Mouse (Mus musculus) ES-Bruce4 (cell line): ENCODE data around the gene Trim28. TPM values are rescaled to one million over a fixed set of nuclear protein-coding genes. Genes with fewer than 3 reads are reported as not detected.

ENCODE experiments used
- H3K27ac ChIP-seq: 2 replicates; pipeline ENCODE4 v1.5.1; 2012; ENCODE audit warnings: low read length, inconsistent platforms; ENCODE audit not compliant: insufficient read depth
- H3K27me3 ChIP-seq: 2 replicates; pipeline ENCODE4 v1.6.1; 2012; ENCODE audit warnings: mild to moderate bottlenecking, low read length, inconsistent platforms; ENCODE audit not compliant: control insufficient read depth, poor library complexity, insufficient read depth, severe bottlenecking
- H3K36me3 ChIP-seq: 2 replicates; pipeline ENCODE4 v1.6.1; 2012; ENCODE audit warnings: inconsistent platforms, mild to moderate bottlenecking, low read length, moderate library complexity; ENCODE audit not compliant: control insufficient read depth, poor library complexity, insufficient read depth, severe bottlenecking
- H3K4me1 ChIP-seq: one replicate; pipeline ENCODE4 v1.8.1; 2011; ENCODE audit warnings: low read length; ENCODE audit not compliant: control insufficient read depth, insufficient read depth
- H3K4me3 ChIP-seq: 2 replicates; pipeline ENCODE4 v1.5.1; 2011; ENCODE audit warnings: low read depth, mild to moderate bottlenecking, low read length
- H3K9ac ChIP-seq: 2 replicates; pipeline ENCODE4 v1.6.1; 2012; ENCODE audit warnings: low read depth, mild to moderate bottlenecking, inconsistent platforms; ENCODE audit not compliant: poor library complexity, severe bottlenecking
- H3K9me3 ChIP-seq: replicated peaks from 2 replicates; pipeline ENCODE4 v1.6.1; 2012; ENCODE audit warnings: mild to moderate bottlenecking, low read length, inconsistent platforms; ENCODE audit not compliant: control insufficient read depth, poor library complexity, insufficient read depth, severe bottlenecking
- CTCF ChIP-seq: IDR thresholded peaks from one replicate; pipeline ENCODE4 v1.8.1; 2011; ENCODE audit warnings: low read depth, low read length
- EP300 ChIP-seq: IDR thresholded peaks from 2 replicates; pipeline ENCODE4 v1.6.1; 2011; ENCODE audit warnings: low read depth, low read length; ENCODE audit not compliant: insufficient read depth
- POLR2A ChIP-seq: IDR thresholded peaks from one replicate; pipeline ENCODE4 v1.8.1; 2011; ENCODE audit warnings: low read length; ENCODE audit not compliant: insufficient read depth
- polyA plus RNA-seq: library from polyadenylated mRNA; stranded (reverse); fragments of >200 nt; gene quantifications from 2 replicates; pipeline ENCODE4 v1.2.4, GENCODE M21; 2011; ENCODE audit warnings: low read depth; ENCODE audit not compliant: missing spikeins, insufficient read depth, insufficient read length

Gene Trim28
- 1,087 and 1,151 TPM in 2 replicates for polyA plus RNA-seq

DNA sequence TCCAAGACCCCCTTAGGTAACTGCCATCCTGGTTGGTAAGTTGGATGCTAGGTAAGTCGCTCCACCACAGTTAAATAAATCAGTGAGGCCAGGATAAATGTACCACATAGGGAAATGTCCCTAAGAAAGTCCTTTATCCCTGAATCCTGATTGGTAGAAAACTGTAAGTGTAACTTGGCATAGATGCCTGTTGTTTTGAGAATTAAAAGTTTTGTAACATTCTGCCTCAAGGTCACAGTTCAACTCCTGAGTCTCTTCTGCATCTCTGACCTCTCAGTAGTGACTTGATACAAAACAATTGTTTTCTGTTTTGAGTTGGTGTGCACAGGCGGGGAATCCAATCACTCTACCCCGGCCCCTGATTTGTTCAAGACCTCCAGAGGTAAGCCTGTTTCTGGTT lies at the start of gene Trim28:
Gene Trim28 (plus strand): TSS at position 264 of the 400 bp plus-strand sequence.
- no peaks in the 10 kb centered on the region for H3K4me1 ChIP-seq
- no peak within 1 kb of the TSS for H3K27ac ChIP-seq
- no peaks in the 10 kb centered on the region for H3K9me3 ChIP-seq
- H3K36me3 ChIP-seq = no peaks in the 10 kb centered on the region
- no peak within 1 kb of the TSS for H3K9ac ChIP-seq
- no peak for TF ChIP-seq EP300
- no peak for TF ChIP-seq CTCF
- TF ChIP-seq POLR2A = no peak
- H3K4me3 ChIP-seq = no peak within 1 kb of the TSS
- no peaks in the 10 kb centered on the region for H3K27me3 ChIP-seq

DNA sequence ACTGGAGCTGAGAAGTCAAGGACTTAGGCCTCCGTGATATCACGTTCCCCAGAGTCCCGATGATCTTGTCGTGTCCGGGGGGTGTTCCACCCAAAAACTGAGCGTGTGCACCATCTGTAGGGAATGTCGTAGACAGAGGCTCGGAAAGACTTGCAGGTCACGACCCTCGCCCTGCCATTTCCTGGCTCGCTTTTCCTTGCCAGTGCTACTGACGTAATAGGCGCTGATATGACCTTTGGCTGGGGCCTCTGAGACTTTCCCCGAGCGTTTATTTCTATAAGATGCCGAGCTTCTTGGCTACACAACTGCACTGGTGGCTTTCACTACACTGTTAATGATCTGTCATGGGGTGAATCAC lies 49.1 kb upstream of the Trim28 start:
- Histone ChIP-seq H3K27ac (peak overlapping the region; percentile 0), H3K9ac (peak overlapping the region; percentile 44), H3K27me3 (no peaks in the 10 kb centered on the region), H3K4me3 (peak overlapping the region; percentile 74), H3K9me3 (no peaks in the 10 kb centered on the region), H3K36me3 (no peaks in the 10 kb centered on the region), H3K4me1 (no peaks in the 10 kb centered on the region)
- TF ChIP-seq CTCF (no peak), POLR2A (no peak), EP300 (no peak)

DNA sequence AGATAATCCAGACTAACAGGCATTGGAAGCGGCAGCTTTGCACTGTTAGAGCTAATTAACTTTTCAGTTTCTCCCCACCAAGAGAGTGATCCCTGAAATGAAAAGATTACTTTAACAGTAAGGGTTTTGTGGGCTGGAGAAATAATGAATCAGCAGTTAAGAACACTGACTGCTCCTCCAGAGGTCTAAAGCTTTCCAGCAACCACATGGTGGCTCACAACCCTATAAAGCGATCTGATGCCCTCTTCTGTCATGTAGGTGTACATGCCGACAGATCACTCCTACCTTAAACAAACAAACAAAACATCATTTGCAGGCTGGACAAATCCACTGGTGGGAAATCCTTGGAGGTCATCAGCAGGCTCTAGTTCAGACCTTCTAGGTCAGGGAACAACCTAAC lies 44.0 kb upstream of the Trim28 start:
- H3K4me3 ChIP-seq = no peak overlapping the region
- H3K27ac ChIP-seq = no peak overlapping the region
- no peaks in the 10 kb centered on the region for H3K9me3 ChIP-seq
- H3K27me3 ChIP-seq = no peaks in the 10 kb centered on the region
- H3K9ac ChIP-seq = no peak overlapping the region
- no peaks in the 10 kb centered on the region for H3K4me1 ChIP-seq
- no peak for TF ChIP-seq EP300
- TF ChIP-seq CTCF = no peak
- no peak for TF ChIP-seq POLR2A
- H3K36me3 ChIP-seq = no peaks in the 10 kb centered on the region

DNA sequence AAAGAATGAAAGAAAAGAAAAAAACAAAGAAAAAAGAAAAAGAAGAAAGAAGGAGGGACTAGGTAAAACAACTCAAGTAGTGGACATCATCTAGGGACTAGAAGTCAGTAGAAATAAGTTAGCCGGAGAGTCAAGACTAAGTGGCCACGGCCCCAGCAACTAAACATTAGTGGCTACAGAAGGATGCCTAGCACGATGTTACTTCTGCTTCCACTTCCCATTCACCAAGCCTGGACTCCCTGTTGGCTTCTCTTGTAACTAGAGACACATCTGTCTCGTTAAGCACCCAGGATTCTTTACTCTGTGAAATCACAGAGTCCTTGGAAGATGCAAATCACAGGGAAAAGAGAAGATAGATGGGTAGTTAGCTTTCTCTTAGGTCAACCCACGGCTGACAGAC lies 41.4 kb upstream of the Trim28 start:
- H3K27ac ChIP-seq = no peak overlapping the region
- no peaks in the 10 kb centered on the region for H3K4me1 ChIP-seq
- H3K36me3 ChIP-seq = no peaks in the 10 kb centered on the region
- H3K9me3 ChIP-seq = no peaks in the 10 kb centered on the region
- H3K27me3 ChIP-seq = no peaks in the 10 kb centered on the region
- no peak overlapping the region for H3K4me3 ChIP-seq
- no peak overlapping the region for H3K9ac ChIP-seq
- TF ChIP-seq POLR2A (no peak), CTCF (no peak), EP300 (no peak)

DNA sequence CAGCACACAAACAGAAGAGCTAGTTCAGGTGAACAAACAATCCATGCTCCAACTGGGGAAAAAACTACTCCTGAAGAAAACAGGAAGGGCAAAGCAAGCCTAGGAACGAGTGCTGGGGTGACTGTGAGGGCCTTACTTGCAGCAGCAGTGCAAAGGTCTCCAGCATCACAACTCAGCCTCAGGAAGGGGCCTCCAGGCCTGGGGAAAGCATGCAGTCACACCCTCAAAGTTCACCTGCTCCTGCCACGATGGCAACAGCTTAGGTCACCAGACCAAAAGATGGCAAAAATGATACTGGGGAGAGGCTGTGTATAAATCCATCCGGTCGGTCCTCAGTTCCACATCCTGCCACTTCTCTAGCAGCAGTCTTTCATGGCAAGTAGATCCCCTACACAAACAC lies 40.0 kb upstream of the Trim28 start:
- Histone ChIP-seq H3K9ac (no peak overlapping the region), H3K4me1 (no peaks in the 10 kb centered on the region), H3K27me3 (no peaks in the 10 kb centered on the region), H3K9me3 (no peaks in the 10 kb centered on the region), H3K4me3 (no peak overlapping the region), H3K27ac (0 out of 2 replicates have a peak overlapping the region, but pooled peaks have one; percentile 0), H3K36me3 (no peaks in the 10 kb centered on the region)
- TF ChIP-seq CTCF (no peak), POLR2A (no peak), EP300 (no peak)

DNA sequence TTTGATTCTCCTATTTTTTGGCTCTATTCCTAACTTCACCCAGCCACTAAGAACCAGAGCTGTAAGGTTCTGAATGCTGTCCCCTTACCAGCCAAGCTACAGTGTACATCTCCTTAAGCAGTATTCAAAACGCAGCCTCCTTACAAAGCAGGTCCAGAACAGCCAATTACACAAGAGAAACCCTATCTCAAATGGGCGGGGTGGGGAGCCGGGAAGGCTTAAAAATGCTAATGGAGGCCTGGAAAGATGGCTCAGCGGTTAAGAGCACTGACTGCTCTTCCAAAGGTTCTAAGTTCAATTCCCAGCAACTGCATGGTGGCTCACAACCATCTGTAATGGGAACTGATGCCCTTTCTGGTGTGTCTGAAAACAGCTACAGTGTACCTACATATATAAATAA lies 39.2 kb upstream of the Trim28 start:
- 0 out of 2 replicates have a peak overlapping the region, but pooled peaks have one; percentile 0 for H3K27ac ChIP-seq
- no peak overlapping the region for H3K4me3 ChIP-seq
- no peaks in the 10 kb centered on the region for H3K4me1 ChIP-seq
- H3K9ac ChIP-seq = no peak overlapping the region
- H3K36me3 ChIP-seq = no peaks in the 10 kb centered on the region
- no peaks in the 10 kb centered on the region for H3K9me3 ChIP-seq
- H3K27me3 ChIP-seq = no peaks in the 10 kb centered on the region
- no peak for TF ChIP-seq POLR2A
- TF ChIP-seq CTCF = no peak
